Mouse (Mus musculus): ENCODE data around the gene Sertad3. TPM values are rescaled to one million over a fixed set of nuclear protein-coding genes. Genes with fewer than 3 reads are reported as not detected.

Gene Sertad3
- total RNA-seq, 4 experiments from 2014 or later, result 2.4 to 4.5 (median 3.4) TPM

Other genes with a start within 250 kb of the Sertad3 start
- 10 to 100 TPM in 3 of 4 experiments, 1 to 10 TPM in 1; 9.9 to 11.3 (median 10.3) TPM for gene Itpkc, start 245.1 kb upstream of the Sertad3 start, total RNA-seq (2022)
- 10 to 100 TPM; 29.8 to 38.9 (median 32.2) TPM for gene Coq8b, start 240.7 kb upstream of the Sertad3 start, total RNA-seq (2022)
- 10 to 100 TPM; 89.4 to 99.0 (median 95.1) TPM for gene Numbl, start 215.3 kb upstream of the Sertad3 start, total RNA-seq (2022)
- 10 to 100 TPM; 41.9 to 51.1 (median 44.6) TPM for gene Ltbp4, start 136.1 kb upstream of the Sertad3 start, total RNA-seq (2022)
- 10 to 100 TPM; 20.7 to 25.9 (median 23.1) TPM for gene Shkbp1, start 117.7 kb upstream of the Sertad3 start, total RNA-seq (2022)
- not detected for gene Gm20479, start 116.3 kb upstream of the Sertad3 start, total RNA-seq (2022)
- gene Sptbn4, start 26.1 kb upstream of the Sertad3 start, total RNA-seq (2022), result 100 to 1,000 TPM; 119 to 133 (median 127) TPM
- gene Blvrb, start 25.8 kb upstream of the Sertad3 start, total RNA-seq (2022), result 10 to 100 TPM; 17.3 to 23.4 (median 20.2) TPM
- 10 to 100 TPM; 13.8 to 17.5 (median 14.1) TPM for gene Sertad1, start 13.1 kb downstream of the Sertad3 start, total RNA-seq (2022)
- gene Prx, start 25.6 kb downstream of the Sertad3 start, total RNA-seq (2022), result under 1 TPM; 0.48 to 0.53 (median 0.52) TPM
- gene Hipk4, start 49.5 kb downstream of the Sertad3 start, total RNA-seq (2022), result under 1 TPM in 3 of 4 experiments, not detected in 1; 0.12 to 0.20 (median 0.14) TPM
- gene Pld3, start 79.5 kb downstream of the Sertad3 start, total RNA-seq (2022), result 100 to 1,000 TPM; 675 to 760 (median 715) TPM
- gene 2310022A10Rik, start 79.5 kb downstream of the Sertad3 start, total RNA-seq (2022), result 10 to 100 TPM; 26.1 to 34.5 (median 31.0) TPM
- 100 to 1,000 TPM in 3 of 4 experiments, 10 to 100 TPM in 1; 98.3 to 115 (median 109) TPM for gene Akt2, start 117.8 kb downstream of the Sertad3 start, total RNA-seq (2022)
- gene Ttc9b, start 180.1 kb downstream of the Sertad3 start, total RNA-seq (2022), result 10 to 100 TPM; 81.9 to 99.6 (median 88.5) TPM
- gene Map3k10, start 200.8 kb downstream of the Sertad3 start, total RNA-seq (2022), result 100 to 1,000 TPM; 166 to 174 (median 173) TPM
- 10 to 100 TPM in 2 of 4 experiments, 1 to 10 TPM in 2; 9.7 to 12.2 (median 10.7) TPM for gene Zfp607b, start 215.6 kb downstream of the Sertad3 start, total RNA-seq (2022)